In the genomic region with DNA sequence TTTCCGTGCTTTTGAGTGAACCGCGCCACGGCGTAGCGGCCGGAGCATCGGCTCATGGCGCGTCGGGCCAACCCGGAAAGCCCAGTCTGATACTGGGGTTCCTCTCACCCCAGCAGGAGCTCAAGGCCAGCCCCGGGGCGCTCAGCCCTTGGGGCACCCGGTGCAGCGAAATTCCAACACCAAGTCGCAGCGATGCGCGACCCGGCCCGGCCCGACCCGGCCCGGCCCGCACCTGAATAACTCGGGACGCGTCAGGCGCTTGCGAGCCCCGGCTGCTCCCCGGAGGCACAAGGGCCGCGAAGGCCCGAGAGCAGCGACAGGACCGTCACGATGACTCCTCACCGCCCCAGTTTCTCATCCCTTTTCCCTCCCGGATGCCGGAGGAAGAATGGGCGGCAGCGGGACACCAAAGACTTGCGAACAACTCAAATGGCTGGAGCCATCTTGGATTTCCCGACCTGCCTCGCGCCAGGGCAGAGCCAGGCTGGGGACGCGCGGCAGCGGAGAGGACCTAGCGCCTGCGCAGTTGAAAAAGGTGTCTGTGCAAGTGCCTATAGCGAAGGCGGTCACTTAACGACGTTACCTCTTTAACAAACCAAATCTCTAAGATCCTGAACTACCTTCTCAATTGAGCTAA, we compare ENCODE assay signal across 8 mouse cellular contexts. TPM values are rescaled to one million over a fixed set of nuclear protein-coding genes. Genes with fewer than 3 reads are reported as not detected.
DNase-seq lines count a peak whose midpoint lies in the region; ATAC-seq lines count a peak whose summit lies in the region.

A gene (minus strand): TSS at position 471 of the 637 bp plus-strand sequence.

- ATAC-seq in inflammation-experienced regulatory T-cells, adult 6 months = peak; percentile 97
- peak; percentile 99 for ATAC-seq in megakaryocyte-erythroid progenitor cell, adult 5-6 weeks (replicated peaks; ENCODE audit: low FRiP score, low TSS enrichment, poor library complexity, severe bottlenecking)

- DNase-seq in adipocyte (ENCODE audit: low spot score) = peak; percentile 94
- DNase-seq in embryo, embryonic 10 days (ENCODE audit: low spot score) = peak; percentile 94
- peak; percentile 90 for DNase-seq in gastrocnemius, postnatal 14 days
- DNase-seq in left cerebral cortex, postnatal 10 days (ENCODE audit: extremely low spot score in 1 of 2, low spot score in 2 of 2) = peak; percentile 81 to 94
- DNase-seq in right cerebral cortex, postnatal 25 days = peak; percentile 89
- peak; percentile 86 to 89 for DNase-seq in urinary bladder, postnatal 4 days (ENCODE audit: low spot score in 2 of 2)

- intact Hi-C loops in gastrocnemius, postnatal 14 days (cut with DNase I; ENCODE audit: low total_unique reads) = no loop called here
- intact Hi-C loops in left cerebral cortex, postnatal 10 days (cut with DNase I) = no loop called here

RNA-seq across cellular contexts. Expression of the gene that starts here (rescaled TPM):
- total RNA-seq in gastrocnemius, postnatal 14 days (2021) = 10 to 100 TPM; 32.2 to 32.7 TPM
- polyA plus RNA-seq in inflammation-experienced regulatory T-cells, adult 6 months (2017; shearing (Covaris generic)) = 10 to 100 TPM; 39.0 to 45.3 (median 44.4) TPM
- total RNA-seq in left cerebral cortex, postnatal 10 days (2021) = 10 to 100 TPM; 71.4 to 80.0 TPM
- 154 and 186 TPM in 2 replicates for total RNA-seq in megakaryocyte-erythroid progenitor cell, adult 5-6 weeks (2014; fragmentation: Nextera tagmentation)
- total RNA-seq in megakaryocyte-erythroid progenitor cell, adult 5-6 weeks (2017) = 110 and 152 TPM in 2 replicates

Comparison
In these comparisons a context has a peak if more than half of its experiments do, and no peak if none do; other contexts are left out.
1. Peak in every context shown above with its lines: DNase-seq and ATAC-seq.